Mouse (Mus musculus): Measurements from ENCODE around the gene Cdca3. TPM values are rescaled to one million over a fixed set of nuclear protein-coding genes. Genes with fewer than 3 reads are reported as not detected.

Cdca3 gene
- polyA plus RNA-seq (2012; ENCODE audit: low replicate concordance) = 62.0 and 80.4 TPM in 2 replicates

DNA sequence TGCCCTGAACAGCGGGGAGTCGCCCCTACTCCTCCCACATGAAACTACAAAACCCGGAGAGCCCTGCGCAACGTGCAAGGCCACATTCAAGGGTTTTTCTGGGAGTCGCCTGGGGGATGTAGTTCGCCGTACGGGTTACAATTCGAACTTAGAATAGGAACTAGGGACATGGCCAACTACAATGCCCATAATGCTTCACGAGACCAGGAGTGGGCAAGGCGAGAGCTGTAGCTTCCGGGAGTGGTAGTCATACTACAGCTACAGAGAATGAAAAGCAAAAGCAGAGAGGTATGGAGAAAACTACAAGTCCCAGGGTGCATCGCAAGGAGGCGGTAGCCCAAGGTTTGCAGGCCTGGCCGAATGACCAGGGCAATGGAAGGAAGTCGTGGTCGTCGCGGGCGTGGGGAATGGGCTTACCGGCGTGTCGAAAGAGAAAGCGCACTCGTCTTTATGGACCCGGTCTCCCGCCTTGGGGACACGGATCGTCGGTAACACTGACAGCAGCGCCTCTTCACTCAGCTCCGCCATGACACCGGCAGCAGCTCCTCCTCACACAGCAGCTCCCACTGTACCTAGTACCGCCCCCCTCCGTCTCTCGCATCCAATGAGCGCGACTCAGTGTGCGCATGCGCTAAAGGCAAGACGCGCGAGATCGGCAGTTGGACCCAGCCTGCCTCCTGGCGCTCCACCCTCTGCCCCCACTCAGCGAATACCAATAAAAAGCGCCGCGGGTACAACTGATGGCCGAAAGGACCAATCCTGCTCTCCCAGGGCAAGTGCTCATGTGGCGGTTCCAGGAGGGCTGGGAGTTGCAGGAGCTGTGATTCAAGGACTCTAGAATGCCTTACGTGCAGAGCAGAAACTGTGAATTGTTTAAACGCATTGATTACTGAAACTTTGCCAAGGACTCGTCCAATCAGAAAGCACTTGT lies at the start of gene Cdca3, which contains the start of gene Usp5:
Gene Cdca3 (plus strand): TSS at position 680 of the 931 bp plus-strand sequence.
Gene Usp5 (minus strand): TSS at position 617 of the 931 bp plus-strand sequence.

DNA sequence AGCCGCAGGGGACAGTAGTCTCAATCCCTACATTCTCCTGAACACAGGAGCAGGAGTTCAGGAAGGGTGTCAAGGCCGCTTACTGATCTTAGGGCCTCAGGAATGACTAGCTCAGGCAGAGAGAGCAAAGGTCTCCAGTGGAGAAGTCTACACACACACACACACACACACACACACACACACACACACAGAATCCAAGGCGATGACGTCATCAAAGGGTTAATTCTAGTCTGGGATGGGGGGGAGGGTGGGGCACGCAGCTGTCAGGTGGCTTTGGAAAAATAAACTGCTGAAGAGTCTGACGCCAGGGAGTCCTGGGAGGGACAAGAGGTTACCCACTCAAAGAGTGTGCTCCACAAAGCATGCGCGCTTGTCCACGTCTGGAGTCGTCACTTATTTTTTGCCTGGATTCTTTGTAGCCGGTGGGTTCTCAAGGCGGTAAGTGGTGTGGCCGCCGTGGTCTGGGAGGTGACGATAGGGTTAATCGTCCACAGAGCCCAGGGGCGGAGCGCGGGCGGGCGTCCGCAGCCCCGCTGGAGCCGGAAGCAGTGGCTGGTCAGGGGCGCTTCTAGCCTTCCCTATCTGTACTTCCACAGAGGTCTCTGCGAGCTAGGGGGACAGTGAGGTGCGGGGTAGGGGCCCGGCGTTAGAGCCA lies 20.9 kb upstream of the Cdca3 start, which contains the start of gene Spsb2:
Gene Spsb2 (plus strand): TSS at position 304 of the 655 bp plus-strand sequence.

GRCm38 (mm10) chr6:124813933-124814332 lies 15.4 kb upstream of the Cdca3 start, which contains the start of gene Tpi1:
Gene Tpi1, minus strand, starts transcription at chr6:124814296.

DNA sequence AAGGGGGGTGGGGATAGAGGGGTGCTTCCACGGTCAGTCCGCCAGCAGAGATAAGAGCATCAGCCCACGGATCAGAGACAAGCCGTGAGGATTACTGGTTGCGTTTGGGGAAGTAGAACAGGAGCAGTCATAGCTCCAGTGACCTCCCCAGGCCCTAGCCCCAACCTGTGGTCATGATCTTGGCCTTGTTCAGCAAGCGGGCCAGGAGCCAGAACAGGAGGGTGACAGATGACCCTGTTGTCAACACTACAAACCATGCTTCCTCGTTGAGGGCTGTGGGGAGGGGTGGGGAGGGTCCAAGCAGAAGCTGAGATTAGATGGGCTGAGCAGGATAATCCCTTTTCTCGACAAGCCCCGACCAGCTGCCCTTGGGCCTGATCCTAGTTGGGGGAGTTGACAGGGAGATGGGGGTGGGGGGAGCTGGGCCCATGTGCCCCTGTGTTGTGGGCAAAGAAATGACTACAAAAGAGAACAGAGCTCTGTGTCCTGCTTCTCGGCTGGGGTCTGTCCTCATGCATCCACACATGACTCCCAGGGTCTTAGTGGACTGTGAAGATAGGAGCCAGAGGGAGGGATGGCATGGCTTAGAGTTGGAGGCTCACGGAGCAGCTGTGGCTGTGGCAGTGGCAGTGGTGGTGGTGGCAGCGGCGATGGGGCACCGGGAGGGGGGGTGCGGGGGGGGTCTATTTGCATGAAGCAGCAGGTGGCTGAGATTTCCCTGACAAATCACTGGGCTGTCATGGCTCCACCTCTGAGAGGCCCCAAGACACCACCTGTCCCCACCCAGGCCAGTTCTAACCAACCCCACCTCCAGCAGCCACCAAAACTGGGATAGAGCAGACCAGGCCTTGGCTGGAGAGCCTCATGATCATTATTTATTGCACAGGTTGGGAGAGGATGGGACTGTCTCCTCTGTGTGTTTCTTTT lies 11.2 kb downstream of the Cdca3 start, which contains the start of gene Gnb3:
Gene Gnb3 (minus strand): TSS at position 35 of the 927 bp plus-strand sequence.

GRCm38 (mm10) chr6:124856916-124857839 lies 27.8 kb downstream of the Cdca3 start, which contains the start of gene P3h3:
Gene P3h3, minus strand, starts transcription at chr6:124857752.

DNA sequence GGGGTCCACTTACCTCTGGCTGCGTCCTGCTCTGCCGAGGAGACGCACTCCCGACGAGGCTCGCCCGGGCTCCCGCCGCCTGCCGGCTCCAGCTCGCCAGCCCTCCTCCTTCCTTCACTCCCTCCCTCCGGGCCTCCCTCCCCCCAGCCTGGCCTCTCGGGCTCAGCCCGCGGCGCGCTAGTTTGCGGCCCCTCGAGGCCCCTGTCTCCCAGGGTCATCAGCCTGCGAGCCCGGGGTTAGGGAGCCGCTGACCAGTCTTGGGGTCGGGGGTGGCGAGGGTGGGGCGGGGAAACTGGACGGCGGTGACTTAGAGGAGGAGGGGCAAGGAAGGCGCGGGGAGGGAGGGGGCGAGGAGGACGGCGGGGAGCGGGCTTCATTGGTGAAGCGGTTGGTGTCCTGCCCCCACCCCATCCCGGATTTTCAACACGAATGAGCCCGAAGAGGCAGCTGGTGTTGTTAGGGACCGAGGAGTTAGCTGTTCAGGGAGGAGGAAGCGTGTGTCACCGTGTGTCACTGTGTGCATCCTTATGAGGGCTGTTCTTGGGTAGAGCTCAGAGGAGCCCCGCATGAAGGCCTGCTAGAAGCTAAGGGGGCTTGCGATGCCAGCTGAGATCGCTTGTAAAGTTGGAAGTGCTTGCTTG lies 34.4 kb downstream of the Cdca3 start, which contains the start of gene Gpr162:
Gene Gpr162 (minus strand): TSS at position 326 of the 641 bp plus-strand sequence.

Other genes with a start within 250 kb of the Cdca3 start
- gene C1s2, start 193.5 kb upstream of the Cdca3 start, polyA plus RNA-seq (2012; ENCODE audit: low replicate concordance) = not detected in 2 replicates
- gene Lpcat3, start 166.5 kb upstream of the Cdca3 start, polyA plus RNA-seq (2012; ENCODE audit: low replicate concordance) = 181 and 313 TPM in 2 replicates
- 121 and 214 TPM in 2 replicates for gene Emg1, start 117.4 kb upstream of the Cdca3 start, polyA plus RNA-seq (2012; ENCODE audit: low replicate concordance)
- 176 and 319 TPM in 2 replicates for gene Phb2, start 117.2 kb upstream of the Cdca3 start, polyA plus RNA-seq (2012; ENCODE audit: low replicate concordance)
- gene Ptpn6, start 90.8 kb upstream of the Cdca3 start, polyA plus RNA-seq (2012; ENCODE audit: low replicate concordance) = 35.0 and 59.4 TPM in 2 replicates
- gene Grcc10, start 88.2 kb upstream of the Cdca3 start, polyA plus RNA-seq (2012; ENCODE audit: low replicate concordance) = 14.7 and 16.6 TPM in 2 replicates
- gene Gm45234, start 73.5 kb upstream of the Cdca3 start, polyA plus RNA-seq (2012; ENCODE audit: low replicate concordance) = 6.5 and 9.2 TPM in 2 replicates
- gene Atn1, start 73.0 kb upstream of the Cdca3 start, polyA plus RNA-seq (2012; ENCODE audit: low replicate concordance) = 34.5 and 35.4 TPM in 2 replicates
- gene Eno2, start 59.9 kb upstream of the Cdca3 start, polyA plus RNA-seq (2012; ENCODE audit: low replicate concordance) = 0.11 and 0.80 TPM in 2 replicates
- not detected in 2 replicates for gene Lrrc23, start 49.8 kb upstream of the Cdca3 start, polyA plus RNA-seq (2012; ENCODE audit: low replicate concordance)
- gene Spsb2, start 20.9 kb upstream of the Cdca3 start, polyA plus RNA-seq (2012; ENCODE audit: low replicate concordance) = 6.3 and 9.8 TPM in 2 replicates
- 16.7 and 65.2 TPM in 2 replicates for gene Tpi1, start 15.3 kb upstream of the Cdca3 start, polyA plus RNA-seq (2012; ENCODE audit: low replicate concordance)
- gene Usp5, start 63 bp upstream of the Cdca3 start, polyA plus RNA-seq (2012; ENCODE audit: low replicate concordance) = 22.3 and 54.7 TPM in 2 replicates
- not detected in 2 replicates for gene Gnb3, start 10.7 kb downstream of the Cdca3 start, polyA plus RNA-seq (2012; ENCODE audit: low replicate concordance)
- gene P3h3, start 28.2 kb downstream of the Cdca3 start, polyA plus RNA-seq (2012; ENCODE audit: low replicate concordance) = 1.2 and 1.6 TPM in 2 replicates
- gene Gpr162, start 34.4 kb downstream of the Cdca3 start, polyA plus RNA-seq (2012; ENCODE audit: low replicate concordance) = 0.41 and 1.1 TPM in 2 replicates
- gene Cd4, start 58.7 kb downstream of the Cdca3 start, polyA plus RNA-seq (2012; ENCODE audit: low replicate concordance) = 8.6 and 14.1 TPM in 2 replicates
- 15.5 and 17.2 TPM in 2 replicates for gene Lag3, start 82.2 kb downstream of the Cdca3 start, polyA plus RNA-seq (2012; ENCODE audit: low replicate concordance)
- 272 and 614 TPM in 2 replicates for gene Ptms, start 90.6 kb downstream of the Cdca3 start, polyA plus RNA-seq (2012; ENCODE audit: low replicate concordance)
- 197 and 222 TPM in 2 replicates for gene Mlf2, start 101.8 kb downstream of the Cdca3 start, polyA plus RNA-seq (2012; ENCODE audit: low replicate concordance)
- 25.6 and 40.3 TPM in 2 replicates for gene Cops7a, start 136.0 kb downstream of the Cdca3 start, polyA plus RNA-seq (2012; ENCODE audit: low replicate concordance)
- 16.7 and 36.1 TPM in 2 replicates for gene Pianp, start 167.1 kb downstream of the Cdca3 start, polyA plus RNA-seq (2012; ENCODE audit: low replicate concordance)
- gene Zfp384, start 179.6 kb downstream of the Cdca3 start, polyA plus RNA-seq (2012; ENCODE audit: low replicate concordance) = 40.4 and 66.4 TPM in 2 replicates
- gene Ing4, start 210.2 kb downstream of the Cdca3 start, polyA plus RNA-seq (2012; ENCODE audit: low replicate concordance) = 8.1 and 12.1 TPM in 2 replicates
- 7.7 and 14.0 TPM in 2 replicates for gene Acrbp, start 220.1 kb downstream of the Cdca3 start, polyA plus RNA-seq (2012; ENCODE audit: low replicate concordance)
- 1.7 and 4.5 TPM in 2 replicates for gene Lpar5, start 238.4 kb downstream of the Cdca3 start, polyA plus RNA-seq (2012; ENCODE audit: low replicate concordance)